ENCODE assay signal across 12 mouse cellular contexts in the genomic region with DNA sequence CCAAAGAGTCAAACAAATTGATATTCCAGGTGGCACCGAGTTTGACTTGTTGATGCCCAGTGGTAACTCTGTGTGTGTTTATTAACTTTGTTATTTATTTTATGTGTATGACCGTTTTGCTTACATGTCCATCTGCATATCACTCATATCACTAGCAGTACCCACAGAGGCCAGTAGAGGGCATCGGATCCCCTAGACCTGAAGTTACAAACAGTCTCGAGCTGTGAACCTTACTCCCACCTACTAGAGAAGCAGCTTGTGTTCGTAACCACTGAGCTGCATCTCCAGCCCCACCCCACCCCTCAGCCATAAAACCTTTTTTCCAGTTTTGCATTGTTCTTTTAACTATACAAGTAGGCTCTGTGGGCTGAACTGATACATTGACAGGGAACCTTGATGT.
DNase-seq lines count a peak whose midpoint lies in the region; ATAC-seq and TF ChIP-seq lines count a peak whose summit lies in the region.
"Had no signal": no experiment of that assay in that cellular context is flagged by ENCODE, and none has a peak within 500 bp of the region (broad histone marks: within the 10 kb centered on the region; RNA-seq: fewer than 3 reads in every experiment).

No protein-coding gene starts in this region.

- no peak overlapping the region for H3K27ac ChIP-seq in forebrain, postnatal 0 days (ENCODE audit: low read depth, low read length)
- H3K27ac ChIP-seq in forebrain, embryonic 13.5 days: no peak overlapping the region
- no peak overlapping the region for H3K27ac ChIP-seq in midbrain, embryonic 10.5 days (replicated peaks)
- H3K27ac ChIP-seq in midbrain, embryonic 13.5 days: no peak overlapping the region
- no peak overlapping the region for H3K27ac ChIP-seq in stomach, postnatal 0 days (replicated peaks)
- H3K27ac ChIP-seq: embryonic facial prominence, embryonic 15.5 days; lung, embryonic 15.5 days had no signal

- peak; percentile 49 for TF ChIP-seq CTCF in forebrain, postnatal 0 days (IDR thresholded peaks at IDR 0.05; ENCODE audit: low read depth)
- peak; percentile 67 for TF ChIP-seq CTCF in stomach, postnatal 0 days (IDR thresholded peaks at IDR 0.05; ENCODE audit: low read depth)

- no peak overlapping the region for H3K9ac ChIP-seq in forebrain, postnatal 0 days
- no peak overlapping the region for H3K9ac ChIP-seq in forebrain, embryonic 13.5 days
- no peak overlapping the region for H3K9ac ChIP-seq in midbrain, embryonic 13.5 days (replicated peaks)
- no peak overlapping the region for H3K9ac ChIP-seq in stomach, postnatal 0 days (ENCODE audit: low read length)
- H3K9ac ChIP-seq: embryonic facial prominence, embryonic 15.5 days; lung, embryonic 15.5 days had no signal

- H3K4me1 ChIP-seq in forebrain, postnatal 0 days (ENCODE audit: insufficient read depth): no peaks in the 10 kb centered on the region
- H3K4me1 ChIP-seq in forebrain, embryonic 13.5 days: no peaks in the 10 kb centered on the region
- H3K4me1 ChIP-seq in midbrain, embryonic 10.5 days: no peaks in the 10 kb centered on the region
- H3K4me1 ChIP-seq in midbrain, embryonic 13.5 days (replicated peaks): no peaks in the 10 kb centered on the region
- no peaks in the 10 kb centered on the region for H3K4me1 ChIP-seq in stomach, postnatal 0 days (replicated peaks; ENCODE audit: control insufficient read depth, insufficient read depth)
- H3K4me1 ChIP-seq: embryonic facial prominence, embryonic 15.5 days; lung, embryonic 15.5 days had no signal

- no peak overlapping the region for H3K4me3 ChIP-seq in forebrain, postnatal 0 days (ENCODE audit: low read depth, low read length)
- no peak overlapping the region for H3K4me3 ChIP-seq in forebrain, embryonic 13.5 days
- no peak overlapping the region for H3K4me3 ChIP-seq in midbrain, embryonic 10.5 days
- no peak overlapping the region for H3K4me3 ChIP-seq in midbrain, embryonic 13.5 days (replicated peaks)
- no peak overlapping the region for H3K4me3 ChIP-seq in stomach, postnatal 0 days (ENCODE audit: low read depth, low read length)
- H3K4me3 ChIP-seq: embryonic facial prominence, embryonic 15.5 days; lung, embryonic 15.5 days had no signal

- no peaks in the 10 kb centered on the region for H3K36me3 ChIP-seq in forebrain, postnatal 0 days (ENCODE audit: insufficient read depth)
- no peaks in the 10 kb centered on the region for H3K36me3 ChIP-seq in forebrain, embryonic 13.5 days (ENCODE audit: poor library complexity, severe bottlenecking)
- no peaks in the 10 kb centered on the region for H3K36me3 ChIP-seq in midbrain, embryonic 10.5 days
- H3K36me3 ChIP-seq in midbrain, embryonic 13.5 days: no peaks in the 10 kb centered on the region
- no peaks in the 10 kb centered on the region for H3K36me3 ChIP-seq in stomach, postnatal 0 days (ENCODE audit: control insufficient read depth, insufficient read depth, low read length)
- H3K36me3 ChIP-seq: embryonic facial prominence, embryonic 15.5 days; lung, embryonic 15.5 days had no signal

- H3K9me3 ChIP-seq in forebrain, postnatal 0 days (ENCODE audit: low read length): peaks cover 3% of the 10 kb centered on the region; the same call in 1 of the 2 replicates
- peaks cover 5% of the 10 kb centered on the region for H3K9me3 ChIP-seq in forebrain, embryonic 13.5 days (replicated peaks)
- H3K9me3 ChIP-seq in midbrain, embryonic 10.5 days (replicated peaks): peaks cover 8% of the 10 kb centered on the region
- peaks cover 5% of the 10 kb centered on the region for H3K9me3 ChIP-seq in midbrain, embryonic 13.5 days
- H3K9me3 ChIP-seq in stomach, postnatal 0 days (ENCODE audit: control insufficient read depth, low read length): no peaks in the 10 kb centered on the region
- H3K9me3 ChIP-seq: embryonic facial prominence, embryonic 15.5 days; lung, embryonic 15.5 days had no signal

- H3K27me3 ChIP-seq in forebrain, postnatal 0 days (ENCODE audit: insufficient read depth, low read length): no peaks in the 10 kb centered on the region
- H3K27me3 ChIP-seq in forebrain, embryonic 13.5 days: no peaks in the 10 kb centered on the region
- no peaks in the 10 kb centered on the region for H3K27me3 ChIP-seq in midbrain, embryonic 10.5 days (ENCODE audit: low read depth, poor library complexity, severe bottlenecking)
- no peaks in the 10 kb centered on the region for H3K27me3 ChIP-seq in midbrain, embryonic 13.5 days
- no peaks in the 10 kb centered on the region for H3K27me3 ChIP-seq in stomach, postnatal 0 days (ENCODE audit: control insufficient read depth, insufficient read depth, low read length)
- H3K27me3 ChIP-seq: embryonic facial prominence, embryonic 15.5 days; lung, embryonic 15.5 days had no signal

- TF ChIP-seq EP300 in stomach, postnatal 0 days (optimal IDR thresholded peaks at IDR 0.05): no peak

- peak; percentile 3 for DNase-seq in forebrain, postnatal 0 days
- peak; percentile 36 for DNase-seq in midbrain, embryonic 10.5 days (ENCODE audit: low spot score)
- peak; percentile 46 for DNase-seq in embryo, embryonic 10 days (ENCODE audit: low spot score)
- peak; percentile 29 for DNase-seq in stomach, postnatal 0 days (ENCODE audit: low spot score)
- no peak for DNase-seq in right cerebral cortex, adult 18-20 months
- DNase-seq: right cerebral cortex, postnatal 14 days had no signal

- H3K4me2 ChIP-seq in forebrain, postnatal 0 days (ENCODE audit: low read depth): no peak overlapping the region
- no peak overlapping the region for H3K4me2 ChIP-seq in forebrain, embryonic 13.5 days
- H3K4me2 ChIP-seq in midbrain, embryonic 13.5 days (replicated peaks): no peak overlapping the region
- no peak overlapping the region for H3K4me2 ChIP-seq in stomach, postnatal 0 days (replicated peaks; ENCODE audit: low read depth)
- H3K4me2 ChIP-seq: embryonic facial prominence, embryonic 15.5 days; lung, embryonic 15.5 days had no signal

- no peak for ATAC-seq in forebrain, postnatal 0 days
- no peak for ATAC-seq in forebrain, embryonic 13.5 days
- ATAC-seq in midbrain, embryonic 13.5 days: no peak
- ATAC-seq in stomach, postnatal 0 days (ENCODE audit: low FRiP score, low TSS enrichment): no peak
- no peak for ATAC-seq in inflammation-experienced regulatory T-cells, adult 6 months
- ATAC-seq: hindbrain, embryonic 16.5 days had no signal

- 55% methylated on average over 5 of the region's 5 CpGs for WGBS in forebrain, postnatal 0 days
- 51% methylated on average over 5 of the region's 5 CpGs for WGBS in forebrain, embryonic 13.5 days
- 52% methylated on average over 5 of the region's 5 CpGs for WGBS in midbrain, embryonic 10.5 days
- 48% methylated on average over 5 of the region's 5 CpGs for WGBS in midbrain, embryonic 13.5 days
- 54% methylated on average over 5 of the region's 5 CpGs for WGBS in stomach, postnatal 0 days
